Mouse (Mus musculus) neural tube, embryonic 14.5 days (tissue): ENCODE measurements around the gene Arpc5l. TPM values are rescaled to one million over a fixed set of nuclear protein-coding genes. Genes with fewer than 3 reads are reported as not detected.
A peak's percentile ranks its signal among the peaks of the same experiment; 100 is the strongest.

Experiments
- ATAC-seq: fragments of 200-750 bp; cut with Nextera tagmentation; 2 replicates; pipeline ENCODE4 v1.8.0; 2017; ENCODE audit warnings: low read depth, mild to moderate bottlenecking, moderate TSS enrichment, moderate library complexity
- H3K27ac ChIP-seq: fragments of 300-500 bp; sonication (generic); 2 replicates; pipeline ENCODE4 v1.5.1; 2014; ENCODE audit warnings: low read depth, mild to moderate bottlenecking, control low read depth, low read length, moderate library complexity, mixed read lengths
- H3K27me3 ChIP-seq: fragments of 300-500 bp; sonication (generic); 2 replicates; pipeline ENCODE4 v1.6.1; 2014; ENCODE audit warnings: low read length; ENCODE audit not compliant: control insufficient read depth, insufficient read depth
- H3K36me3 ChIP-seq: fragments of 300-500 bp; sonication (generic); 2 replicates; pipeline ENCODE4 v1.6.1; 2014; ENCODE audit warnings: low read length, mixed read lengths; ENCODE audit not compliant: control insufficient read depth, insufficient read depth
- H3K4me1 ChIP-seq: fragments of 300-500 bp; sonication (generic); 2 replicates; pipeline ENCODE4 v1.6.1; 2014; ENCODE audit warnings: low read length; ENCODE audit not compliant: control insufficient read depth, insufficient read depth
- H3K4me2 ChIP-seq: fragments of 300-500 bp; sonication (generic); 2 replicates; pipeline ENCODE4 v1.6.1; 2014; ENCODE audit warnings: mild to moderate bottlenecking, low read depth, low read length, control low read depth
- H3K4me3 ChIP-seq: fragments of 300-500 bp; sonication (generic); 2 replicates; pipeline ENCODE4 v1.5.1; 2014; ENCODE audit warnings: low read depth, low read length, control low read depth, mixed read lengths
- H3K9ac ChIP-seq: fragments of 300-500 bp; sonication (generic); replicated peaks from 2 replicates; pipeline ENCODE4 v1.6.1; 2014; ENCODE audit warnings: low read depth, mild to moderate bottlenecking, control low read depth, low read length, mixed read lengths
- H3K9me3 ChIP-seq: fragments of 300-500 bp; sonication (generic); 2 replicates; pipeline ENCODE4 v1.6.1; 2016; ENCODE audit warnings: low read length; ENCODE audit not compliant: control insufficient read depth
- WGBS: fragments of 180-500 bp; shearing (Covaris S2); extraction: QIAGEN DNeasy Blood & Tissue Kit; methylation state at CpG from one replicate; pipeline ENCODE4 v1.1.7; 2014; 5-methylcytosine and 5-hydroxymethylcytosine counted together
- polyA plus RNA-seq: library from polyadenylated mRNA; unstranded; fragments of >200 nt; fragmentation: Nextera tagmentation; extraction: Ambion mirVana; gene quantifications from 2 replicates; pipeline ENCODE4 v1.2.1, GENCODE M21; 2014

Arpc5l gene
- polyA plus RNA-seq, 1 experiment from 2014 or later, result 145 TPM

- no peaks in the 10 kb centered on the region for H3K27me3 ChIP-seq
- H3K4me2 ChIP-seq, result no peak overlapping the region
- no peak overlapping the region for H3K4me3 ChIP-seq
- no peak overlapping the region for H3K9ac ChIP-seq
- WGBS, result 87% methylated on average over 3 of the region's 3 CpGs
- H3K36me3 ChIP-seq, result peaks cover 44% of the 10 kb centered on the region
- no peaks in the 10 kb centered on the region for H3K4me1 ChIP-seq
- no peak for ATAC-seq
- no peak overlapping the region for H3K27ac ChIP-seq
- no peaks in the 10 kb centered on the region for H3K9me3 ChIP-seq
Observed at GRCm38 (mm10) chr2:39016581-39016980, 11.4 kb downstream of the Arpc5l start.

- no peak overlapping the region for H3K27ac ChIP-seq
- no peak overlapping the region for H3K4me3 ChIP-seq
- H3K9ac ChIP-seq, result no peak overlapping the region
- peaks cover 62% of the 10 kb centered on the region for H3K36me3 ChIP-seq
- 95% methylated on average over 1 of the region's 1 CpGs for WGBS
- H3K27me3 ChIP-seq, result no peaks in the 10 kb centered on the region
- H3K4me1 ChIP-seq, result no peaks in the 10 kb centered on the region
- no peaks in the 10 kb centered on the region for H3K9me3 ChIP-seq
- no peak overlapping the region for H3K4me2 ChIP-seq
- no peak for ATAC-seq
Observed at GRCm38 (mm10) chr2:39020004-39020403, 14.9 kb downstream of the Arpc5l start.

- WGBS, result 95% methylated on average over 1 of the region's 1 CpGs
- Histone ChIP-seq H3K27ac (no peak overlapping the region), H3K4me1 (no peaks in the 10 kb centered on the region), H3K9me3 (no peaks in the 10 kb centered on the region), H3K9ac (no peak overlapping the region), H3K4me3 (no peak overlapping the region), H3K4me2 (no peak overlapping the region), H3K27me3 (no peaks in the 10 kb centered on the region), H3K36me3 (peaks cover 60% of the 10 kb centered on the region)
- no peak for ATAC-seq
Observed at GRCm38 (mm10) chr2:39031611-39032010, 26.5 kb downstream of the Arpc5l start.

DNA sequence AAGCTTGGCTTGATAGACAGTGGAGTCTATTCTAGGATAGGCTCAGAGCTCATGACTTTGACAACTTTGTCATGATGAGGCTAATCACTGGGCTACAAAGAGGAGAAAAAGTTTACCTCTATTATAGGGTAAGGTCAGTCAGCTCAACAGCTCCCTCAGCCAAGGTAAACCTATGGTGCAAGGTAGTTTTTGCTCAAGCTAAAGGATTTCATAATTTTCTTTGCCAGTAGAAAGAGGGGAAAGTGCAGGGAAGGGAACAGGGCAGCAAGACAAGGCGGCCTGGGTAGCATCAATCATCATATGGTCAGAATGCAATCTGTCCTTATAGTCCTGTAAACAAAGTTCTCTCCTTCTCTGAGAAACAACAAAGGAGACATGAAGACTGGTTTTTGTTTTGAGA lies 35.1 kb downstream of the Arpc5l start:
- 100% methylated on average over 1 of the region's 1 CpGs for WGBS
- no peak for ATAC-seq
- no peak overlapping the region for H3K4me2 ChIP-seq
- H3K4me3 ChIP-seq, result no peak overlapping the region
- H3K27me3 ChIP-seq, result no peaks in the 10 kb centered on the region
- H3K9me3 ChIP-seq, result no peaks in the 10 kb centered on the region
- peaks cover 50% of the 10 kb centered on the region for H3K36me3 ChIP-seq
- no peaks in the 10 kb centered on the region for H3K4me1 ChIP-seq
- H3K9ac ChIP-seq, result no peak overlapping the region
- no peak overlapping the region for H3K27ac ChIP-seq

DNA sequence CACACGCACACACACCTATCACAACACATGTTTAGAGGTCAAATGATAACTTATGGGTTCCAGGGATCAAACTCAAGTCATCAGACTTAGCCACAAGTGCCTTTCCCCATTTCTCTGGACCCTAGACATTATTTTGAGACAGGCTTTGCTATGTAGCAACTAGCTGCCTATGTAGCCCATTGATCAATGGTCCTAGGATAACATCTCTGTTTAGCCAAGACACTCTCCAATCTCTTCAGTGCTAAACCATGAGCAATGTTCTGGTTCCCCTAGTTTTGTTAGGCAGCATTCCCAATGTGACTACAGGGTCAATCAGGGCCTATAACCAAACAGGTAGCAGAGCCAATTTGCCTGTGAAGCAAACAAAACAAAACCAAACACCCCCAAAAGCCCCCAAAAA lies 43.4 kb downstream of the Arpc5l start:
- H3K36me3 ChIP-seq, result peaks cover 57% of the 10 kb centered on the region
- H3K27ac ChIP-seq, result no peak overlapping the region
- H3K9me3 ChIP-seq, result no peaks in the 10 kb centered on the region
- no peak for ATAC-seq
- H3K4me2 ChIP-seq, result no peak overlapping the region
- H3K4me3 ChIP-seq, result no peak overlapping the region
- H3K4me1 ChIP-seq, result no peaks in the 10 kb centered on the region
- H3K9ac ChIP-seq, result no peak overlapping the region
- WGBS, result 98% methylated on average over 1 of the region's 1 CpGs
- H3K27me3 ChIP-seq, result no peaks in the 10 kb centered on the region

DNA sequence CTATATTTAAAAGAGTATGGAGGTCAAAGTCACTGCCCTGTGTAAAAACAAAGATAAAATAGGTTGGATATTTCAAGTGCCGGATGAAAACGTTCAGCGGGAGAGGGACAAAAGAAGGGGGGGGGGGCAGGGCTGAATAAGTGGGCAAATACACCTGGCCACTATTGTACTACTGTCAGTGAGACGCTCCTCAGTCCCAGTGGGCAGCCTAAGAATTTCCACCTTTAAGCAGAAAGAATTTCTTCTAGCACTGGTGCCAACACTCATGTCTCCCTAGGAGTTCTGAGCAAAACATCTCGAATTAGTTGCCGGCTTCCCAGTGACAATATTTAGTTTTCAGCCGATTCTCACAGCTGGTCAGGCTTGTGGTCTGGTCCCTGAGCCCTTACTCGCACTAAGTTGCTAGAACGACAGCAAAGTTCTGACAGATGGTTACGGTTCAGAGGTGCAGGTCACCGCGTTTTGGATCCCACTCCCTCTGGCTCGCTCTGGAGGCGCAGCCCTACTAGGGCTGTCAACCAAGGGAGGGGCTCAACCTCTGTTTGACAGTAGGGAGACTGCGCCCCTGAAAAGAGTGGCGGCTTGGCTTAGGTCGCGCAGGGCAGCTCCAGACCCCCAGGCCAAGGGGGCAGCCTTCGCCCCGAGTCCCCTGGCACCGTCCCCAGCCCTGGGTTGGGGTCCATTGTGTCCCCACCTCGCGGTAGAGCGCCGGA lies 59.7 kb downstream of the Arpc5l start:
- H3K9me3 ChIP-seq, result no peaks in the 10 kb centered on the region
- peak overlapping the region; percentile 88 for H3K4me3 ChIP-seq
- peaks cover 15% of the 10 kb centered on the region for H3K36me3 ChIP-seq
- H3K9ac ChIP-seq, result peak overlapping the region; percentile 79
- peak overlapping the region; percentile 64 for H3K27ac ChIP-seq
- 9% methylated on average over 22 of the region's 25 CpGs for WGBS
- no peaks in the 10 kb centered on the region for H3K27me3 ChIP-seq
- H3K4me2 ChIP-seq, result peak overlapping the region; percentile 72
- peaks cover 4% of the 10 kb centered on the region; the same call in 1 of the 2 replicates for H3K4me1 ChIP-seq
- ATAC-seq, result peak; percentile 32

Other genes starting within 250 kb of the Arpc5l start
- gene Nr6a1, start 77.7 kb upstream of the Arpc5l start, polyA plus RNA-seq, result 3.3 and 5.7 TPM in 2 replicates
- gene Olfml2a, start 73.4 kb upstream of the Arpc5l start, polyA plus RNA-seq, result 0.94 and 13.4 TPM in 2 replicates
- gene Wdr38, start 7.9 kb upstream of the Arpc5l start, polyA plus RNA-seq, result 1.6 and 1.9 TPM in 2 replicates
- gene Rpl35, start 276 bp downstream of the Arpc5l start, polyA plus RNA-seq, result 584 and 610 TPM in 2 replicates
- gene Golga1, start 60.2 kb downstream of the Arpc5l start, polyA plus RNA-seq, result 34.6 and 34.9 TPM in 2 replicates
- gene Scai, start 185.4 kb downstream of the Arpc5l start, polyA plus RNA-seq, result 18.9 and 29.2 TPM in 2 replicates
- gene Ppp6c, start 221.1 kb downstream of the Arpc5l start, polyA plus RNA-seq, result 80.2 and 81.9 TPM in 2 replicates